Mouse (Mus musculus) embryonic fibroblast, embryonic 13.5 days (primary cell): Measurements from ENCODE around the gene Car5a.

ENCODE experiments used
- CTCF ChIP-seq: IDR thresholded peaks from 2 replicates; pipeline ENCODE4 v1.5.1; 2011; ENCODE audit warnings: mild to moderate bottlenecking, control low read depth, low read length, moderate library complexity, borderline replicate concordance; ENCODE audit not compliant: insufficient read depth
- POLR2A ChIP-seq: IDR thresholded peaks from 2 replicates; pipeline ENCODE4 v1.6.1; 2011; ENCODE audit warnings: low read depth, mild to moderate bottlenecking, control low read depth, low read length, moderate library complexity

DNA sequence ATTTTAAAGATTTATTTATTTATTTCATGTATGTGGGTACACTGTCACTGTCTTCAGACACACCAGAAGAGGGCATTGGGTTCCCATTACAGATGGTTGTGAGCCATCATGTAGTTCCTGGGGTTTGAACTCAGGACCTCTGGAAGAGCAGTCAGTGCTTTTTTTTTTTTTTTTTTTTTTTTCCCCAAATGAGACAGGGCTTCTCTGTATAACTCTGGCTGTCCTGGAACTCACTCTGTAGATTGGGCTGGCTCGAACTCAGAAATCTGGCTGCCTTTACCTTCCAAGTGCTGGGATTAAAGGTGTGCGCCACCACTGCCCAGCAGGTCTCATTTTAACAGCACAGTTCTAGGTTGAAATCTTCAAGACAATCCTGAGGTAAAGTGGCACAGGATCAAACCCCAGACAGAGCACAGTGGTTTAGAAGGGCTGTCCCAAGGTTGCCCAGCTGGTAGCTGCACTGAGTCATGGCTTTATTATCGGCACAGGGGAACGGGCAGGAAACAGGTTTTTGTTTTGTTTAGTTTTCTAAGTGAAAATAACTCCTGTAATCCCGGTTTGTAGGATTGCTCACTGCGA lies 4.6 kb upstream of the Car5a start, which contains the start of gene Banp:
- TF ChIP-seq POLR2A (no peak), CTCF (no peak)
